Mouse (Mus musculus) liver, embryonic 11.5 days (tissue): ENCODE measurements around the gene Vac14. TPM values are rescaled to one million over a fixed set of nuclear protein-coding genes. Genes with fewer than 3 reads are reported as not detected.
A peak's percentile ranks its signal among the peaks of the same experiment; 100 is the strongest.

Experiments
- ATAC-seq: fragments of 200-750 bp; cut with Nextera tagmentation; replicated peaks from 2 replicates; pipeline ENCODE4 v1.8.0; 2017; ENCODE audit warnings: moderate number of reproducible peaks, mild to moderate bottlenecking, moderate TSS enrichment, moderate library complexity; ENCODE audit not compliant: low FRiP score
- DNase-seq: peaks from one replicate; pipeline ENCODE4 v3.0.0-alpha.2; 2017; ENCODE audit warnings: low spot score
- H3K27ac ChIP-seq: fragments of 300-500 bp; sonication (generic); 2 replicates; pipeline ENCODE4 v1.5.1; 2014; ENCODE audit warnings: mild to moderate bottlenecking, low read depth, low read length, control low read depth
- H3K27me3 ChIP-seq: fragments of 300-500 bp; sonication (generic); replicated peaks from 2 replicates; pipeline ENCODE4 v1.6.1; 2014; ENCODE audit warnings: low read length, mixed read lengths; ENCODE audit not compliant: control insufficient read depth, insufficient read depth
- H3K36me3 ChIP-seq: fragments of 300-500 bp; sonication (generic); 2 replicates; pipeline ENCODE4 v1.6.1; 2014; ENCODE audit warnings: mild to moderate bottlenecking, low read length, moderate library complexity, mixed read lengths; ENCODE audit not compliant: control insufficient read depth, insufficient read depth
- H3K4me1 ChIP-seq: fragments of 300-500 bp; sonication (generic); replicated peaks from 2 replicates; pipeline ENCODE4 v1.6.1; 2014; ENCODE audit warnings: low read length, mixed read lengths; ENCODE audit not compliant: control insufficient read depth, insufficient read depth
- H3K4me2 ChIP-seq: fragments of 300-500 bp; sonication (generic); 2 replicates; pipeline ENCODE4 v1.6.1; 2014; ENCODE audit warnings: mild to moderate bottlenecking, control low read depth, moderate library complexity
- H3K4me3 ChIP-seq: fragments of 300-500 bp; sonication (generic); 2 replicates; pipeline ENCODE4 v1.5.1; 2014; ENCODE audit warnings: low read depth, low read length, control low read depth
- H3K9ac ChIP-seq: fragments of 300-500 bp; sonication (generic); 2 replicates; pipeline ENCODE4 v1.6.1; 2014; ENCODE audit warnings: low read depth, low read length, control low read depth
- H3K9me3 ChIP-seq: fragments of 300-500 bp; sonication (generic); 2 replicates; pipeline ENCODE4 v1.6.1; 2016; ENCODE audit warnings: low read length, inconsistent platforms, mixed read lengths; ENCODE audit not compliant: control insufficient read depth
- WGBS: fragments of 180-500 bp; shearing (Covaris S2); extraction: QIAGEN DNeasy Blood & Tissue Kit; methylation state at CpG from one replicate; pipeline ENCODE4 v1.1.7; 2014; 5-methylcytosine and 5-hydroxymethylcytosine counted together
- polyA plus RNA-seq: library from polyadenylated mRNA; unstranded; fragments of >200 nt; fragmentation: Nextera tagmentation; extraction: Ambion mirVana; gene quantifications from 2 replicates; pipeline ENCODE4 v1.2.1, GENCODE M21; 2014

The Vac14 gene
- polyA plus RNA-seq, 1 experiment from 2014 or later: 34.1 TPM

DNA sequence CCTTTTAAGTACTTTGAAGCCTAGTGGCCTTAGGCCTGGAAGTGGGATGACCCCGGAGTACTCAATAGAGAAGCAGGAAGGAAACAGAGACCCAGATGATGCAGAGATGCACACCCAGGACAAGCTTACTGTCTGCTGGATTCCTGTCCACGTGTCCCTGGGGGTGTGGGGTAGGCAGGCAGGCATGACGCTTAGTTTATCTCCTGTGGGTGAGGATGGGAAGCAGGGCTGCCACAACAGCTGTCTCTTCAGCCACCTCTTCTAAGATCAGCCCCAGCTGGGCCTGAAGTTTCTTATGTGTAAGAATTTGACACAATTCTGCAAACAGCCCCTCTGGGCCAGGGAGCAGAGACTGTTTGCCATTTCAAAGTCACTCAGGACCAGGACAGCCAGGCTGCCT lies 60.6 kb downstream of the Vac14 start:
- Histone ChIP-seq H3K9me3 (no peaks in the 10 kb centered on the region), H3K27ac (no peak overlapping the region), H3K27me3 (no peaks in the 10 kb centered on the region), H3K4me3 (no peak overlapping the region), H3K36me3 (peaks cover 7% of the 10 kb centered on the region; the same call in 1 of the 2 replicates), H3K4me2 (no peak overlapping the region), H3K4me1 (no peaks in the 10 kb centered on the region), H3K9ac (no peak overlapping the region)
- no peak for DNase-seq
- no peak for ATAC-seq
- WGBS: 71% methylated on average over 3 of the region's 3 CpGs

DNA sequence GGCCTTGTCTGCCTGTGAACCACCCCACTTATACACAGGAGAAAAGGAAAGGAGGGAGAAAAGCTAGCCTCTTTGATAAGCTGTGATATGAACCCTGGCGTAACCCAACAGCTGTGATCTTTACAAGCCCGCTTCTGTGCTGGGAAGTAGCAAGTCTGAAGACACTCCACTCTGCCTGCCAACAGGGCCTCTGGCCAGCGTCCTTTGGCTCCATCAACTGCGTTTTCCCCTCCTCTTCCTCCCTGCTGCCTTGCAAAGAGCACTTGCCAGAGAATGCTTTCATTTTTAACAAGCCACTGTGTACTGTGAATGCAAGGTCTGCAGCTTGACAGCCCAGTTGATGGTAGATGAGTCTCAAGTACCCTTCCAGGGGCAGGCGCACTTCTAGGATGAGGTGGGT lies 69.3 kb downstream of the Vac14 start:
- Histone ChIP-seq H3K4me3 (no peak overlapping the region), H3K9me3 (no peaks in the 10 kb centered on the region), H3K27me3 (no peaks in the 10 kb centered on the region), H3K4me1 (peaks cover 8% of the 10 kb centered on the region), H3K27ac (no peak overlapping the region), H3K9ac (no peak overlapping the region), H3K36me3 (peaks cover 10% of the 10 kb centered on the region; the same call in 1 of the 2 replicates), H3K4me2 (no peak overlapping the region)
- WGBS: 89% methylated on average over 5 of the region's 5 CpGs
- no peak for ATAC-seq
- DNase-seq: no peak

DNA sequence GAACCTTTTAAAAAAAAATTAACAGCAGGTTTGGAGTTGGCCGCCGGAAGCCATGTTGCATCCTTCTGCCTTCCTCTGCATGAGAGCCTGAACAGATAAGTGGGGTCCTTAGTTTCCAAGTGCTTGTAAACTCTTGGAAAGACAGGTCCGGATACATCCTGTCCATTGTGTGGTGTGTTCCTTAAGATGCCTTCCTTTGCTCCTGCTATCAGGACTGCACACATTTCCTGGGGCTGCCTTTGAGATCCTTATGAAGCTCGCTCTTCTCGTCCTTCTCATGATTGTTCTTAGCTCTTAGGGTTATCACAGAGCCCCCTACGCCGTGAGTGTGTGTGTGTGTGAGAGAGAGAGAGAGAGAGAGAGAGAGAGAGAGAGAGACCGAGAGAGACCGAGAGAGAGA lies 71.6 kb downstream of the Vac14 start:
- no peaks in the 10 kb centered on the region for H3K27me3 ChIP-seq
- no peak overlapping the region for H3K4me3 ChIP-seq
- no peak overlapping the region for H3K4me2 ChIP-seq
- DNase-seq (no peak), ATAC-seq (peak; percentile 74)
- H3K4me1 ChIP-seq: peaks cover 8% of the 10 kb centered on the region
- WGBS: 55% methylated on average over 9 of the region's 9 CpGs
- peak overlapping the region; percentile 57; the same call in 1 of the 2 replicates for H3K27ac ChIP-seq
- no peak overlapping the region for H3K9ac ChIP-seq
- H3K9me3 ChIP-seq: no peaks in the 10 kb centered on the region
- H3K36me3 ChIP-seq: peaks cover 4% of the 10 kb centered on the region; the same call in 1 of the 2 replicates

DNA sequence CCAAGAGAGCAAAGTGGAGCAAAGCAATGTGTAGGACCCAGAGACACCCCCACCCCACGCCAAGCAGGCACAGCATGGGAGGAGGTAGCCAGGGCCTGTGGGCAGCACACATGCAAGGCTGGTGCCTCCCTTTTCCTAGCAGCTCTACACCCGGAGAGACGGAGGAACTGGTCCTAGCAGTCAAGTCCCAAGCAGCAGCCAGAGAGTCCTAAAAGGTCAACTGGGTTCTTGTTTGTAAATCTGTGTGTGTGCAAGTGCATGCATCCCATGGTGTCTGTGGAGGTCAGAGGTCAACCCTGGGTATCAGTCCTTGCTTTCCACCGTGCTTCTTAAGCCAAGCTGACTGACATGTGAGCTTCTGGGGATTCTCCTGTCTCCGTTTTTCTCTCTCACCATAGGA lies 75.8 kb downstream of the Vac14 start:
- H3K4me1 ChIP-seq: peaks cover 3% of the 10 kb centered on the region
- no peaks in the 10 kb centered on the region for H3K9me3 ChIP-seq
- no peaks in the 10 kb centered on the region for H3K27me3 ChIP-seq
- ATAC-seq (no peak), DNase-seq (no peak)
- H3K4me2 ChIP-seq: no peak overlapping the region
- no peak overlapping the region for H3K9ac ChIP-seq
- no peak overlapping the region for H3K4me3 ChIP-seq
- H3K27ac ChIP-seq: no peak overlapping the region
- 75% methylated on average over 5 of the region's 5 CpGs for WGBS
- peaks cover 7% of the 10 kb centered on the region; the same call in 1 of the 2 replicates for H3K36me3 ChIP-seq

DNA sequence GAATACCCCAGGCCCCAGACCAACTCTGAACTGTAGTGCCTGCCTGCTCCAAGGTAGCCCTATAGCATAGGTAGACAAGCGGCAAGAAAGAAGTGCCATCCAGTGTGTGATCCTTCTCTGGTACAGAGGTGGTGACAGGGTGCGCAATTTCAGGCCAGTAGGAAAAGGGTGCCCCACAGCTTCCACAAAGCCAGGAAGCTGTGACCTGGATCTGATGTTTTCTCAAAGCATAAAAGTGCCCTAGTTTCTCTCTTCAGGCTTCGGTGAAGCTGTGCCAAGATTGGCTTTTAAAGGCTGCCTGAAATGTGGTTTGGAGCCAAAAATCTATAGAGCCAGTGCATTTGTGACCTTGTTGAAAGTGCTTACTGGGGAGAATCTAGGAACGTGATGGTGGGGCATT lies 76.4 kb downstream of the Vac14 start:
- peaks cover 7% of the 10 kb centered on the region; the same call in 1 of the 2 replicates for H3K36me3 ChIP-seq
- no peak overlapping the region for H3K27ac ChIP-seq
- DNase-seq (no peak), ATAC-seq (no peak)
- H3K4me3 ChIP-seq: no peak overlapping the region
- no peaks in the 10 kb centered on the region for H3K9me3 ChIP-seq
- H3K4me2 ChIP-seq: no peak overlapping the region
- H3K27me3 ChIP-seq: no peaks in the 10 kb centered on the region
- WGBS: 89% methylated on average over 4 of the region's 4 CpGs
- H3K4me1 ChIP-seq: no peaks in the 10 kb centered on the region
- no peak overlapping the region for H3K9ac ChIP-seq

DNA sequence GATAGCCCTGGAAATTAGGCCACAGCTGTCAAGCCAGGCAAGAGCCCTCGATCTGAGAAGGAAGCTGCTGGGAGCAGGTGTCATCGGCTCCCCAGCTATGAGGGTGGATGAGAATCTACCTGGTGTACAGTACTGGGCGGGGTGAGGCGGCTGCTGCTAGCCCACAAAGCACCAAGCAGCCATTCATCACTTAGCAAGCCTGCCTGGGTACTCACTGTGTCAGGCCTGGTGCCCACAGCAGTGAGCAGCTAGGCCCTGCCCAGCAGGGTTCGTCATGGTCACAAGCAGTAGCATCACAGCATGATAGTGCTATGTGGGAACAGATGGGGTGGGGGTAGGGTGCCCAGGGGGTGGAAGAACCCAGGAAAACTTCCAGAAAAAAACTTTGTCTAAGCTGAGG lies 77.0 kb downstream of the Vac14 start:
- Histone ChIP-seq H3K27ac (no peak overlapping the region), H3K9me3 (no peaks in the 10 kb centered on the region), H3K36me3 (peaks cover 7% of the 10 kb centered on the region; the same call in 1 of the 2 replicates), H3K9ac (no peak overlapping the region), H3K4me1 (no peaks in the 10 kb centered on the region), H3K4me3 (no peak overlapping the region), H3K27me3 (no peaks in the 10 kb centered on the region), H3K4me2 (no peak overlapping the region)
- no peak for DNase-seq
- no peak for ATAC-seq
- 76% methylated on average over 5 of the region's 5 CpGs for WGBS

DNA sequence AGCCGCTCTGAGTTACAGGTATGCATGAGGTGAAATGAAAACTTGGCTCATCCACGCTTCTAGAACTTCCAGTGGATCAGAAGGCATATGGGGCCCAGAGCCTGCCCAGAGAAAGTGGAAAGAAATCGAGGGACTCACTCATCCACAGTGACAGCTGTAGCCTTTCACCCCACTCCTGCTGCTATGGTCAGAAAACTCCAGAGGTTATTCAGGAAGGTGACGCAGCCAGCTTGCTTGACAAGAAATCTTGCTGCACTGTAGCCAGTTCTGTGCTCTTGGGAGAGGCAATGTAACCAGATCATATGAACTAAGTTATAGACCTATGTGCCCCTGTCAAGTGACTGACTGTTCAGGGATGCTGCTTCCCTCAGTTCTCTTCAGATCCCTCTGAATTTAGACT lies 77.7 kb downstream of the Vac14 start:
- no peaks in the 10 kb centered on the region for H3K27me3 ChIP-seq
- 78% methylated on average over 4 of the region's 4 CpGs for WGBS
- H3K9me3 ChIP-seq: no peaks in the 10 kb centered on the region
- DNase-seq (no peak), ATAC-seq (no peak)
- H3K4me2 ChIP-seq: no peak overlapping the region
- no peak overlapping the region for H3K4me3 ChIP-seq
- H3K9ac ChIP-seq: no peak overlapping the region
- H3K27ac ChIP-seq: no peak overlapping the region
- H3K36me3 ChIP-seq: peaks cover 4% of the 10 kb centered on the region; the same call in 1 of the 2 replicates
- H3K4me1 ChIP-seq: no peaks in the 10 kb centered on the region

DNA sequence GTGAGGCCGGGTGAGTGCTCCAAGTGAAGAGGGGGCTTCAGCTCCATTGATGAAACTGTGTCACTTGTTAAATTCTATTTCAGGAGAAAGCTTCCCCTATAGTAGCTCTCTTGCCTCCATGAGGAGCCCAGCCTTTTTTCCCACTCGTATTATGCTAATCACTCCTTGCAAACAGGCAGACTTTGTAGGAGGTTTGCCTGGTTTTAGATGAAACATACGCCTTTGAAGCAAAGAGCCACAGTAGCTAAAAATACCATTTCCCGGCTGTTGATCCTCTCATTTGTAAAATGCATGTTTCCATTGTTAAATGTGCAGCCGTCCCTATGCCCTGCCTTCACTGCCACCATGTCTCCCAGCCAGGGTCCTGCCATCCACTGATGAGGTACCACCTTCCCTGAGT lies 79.2 kb downstream of the Vac14 start:
- Histone ChIP-seq H3K4me2 (no peak overlapping the region), H3K9ac (no peak overlapping the region), H3K27ac (no peak overlapping the region), H3K4me3 (no peak overlapping the region), H3K4me1 (no peaks in the 10 kb centered on the region), H3K9me3 (no peaks in the 10 kb centered on the region), H3K27me3 (no peaks in the 10 kb centered on the region), H3K36me3 (peaks cover 2% of the 10 kb centered on the region; the same call in 1 of the 2 replicates)
- DNase-seq: no peak
- WGBS: 86% methylated on average over 5 of the region's 5 CpGs
- ATAC-seq: no peak

DNA sequence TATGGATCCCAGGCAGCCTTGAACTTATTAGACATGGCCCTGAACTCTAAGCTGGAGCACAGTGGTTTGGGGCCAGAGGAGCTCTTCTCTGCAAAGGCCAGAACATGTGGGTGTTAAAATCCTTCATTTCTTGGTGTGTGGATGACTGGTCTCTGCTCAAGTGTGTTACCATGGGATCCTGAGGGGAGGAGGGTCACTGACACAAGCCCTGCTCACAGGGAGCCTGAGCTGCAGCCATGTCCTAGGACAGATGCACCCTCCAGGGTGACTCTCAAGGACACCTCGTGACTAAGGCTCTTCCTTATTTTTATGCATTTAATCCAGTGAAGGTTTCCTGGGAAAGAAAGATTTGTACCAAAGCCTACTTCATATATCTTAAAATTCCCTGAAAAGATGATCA lies 79.7 kb downstream of the Vac14 start:
- no peak overlapping the region for H3K27ac ChIP-seq
- no peak for DNase-seq
- no peak overlapping the region for H3K4me3 ChIP-seq
- no peaks in the 10 kb centered on the region for H3K9me3 ChIP-seq
- H3K36me3 ChIP-seq: peaks cover 2% of the 10 kb centered on the region; the same call in 1 of the 2 replicates
- H3K4me1 ChIP-seq: no peaks in the 10 kb centered on the region
- no peak overlapping the region for H3K4me2 ChIP-seq
- ATAC-seq: no peak
- WGBS: 65% methylated on average over 1 of the region's 1 CpGs
- H3K27me3 ChIP-seq: no peaks in the 10 kb centered on the region
- no peak overlapping the region for H3K9ac ChIP-seq
